Mouse (Mus musculus): ENCODE data around the gene Ccdc185. TPM values are rescaled to one million over a fixed set of nuclear protein-coding genes. Genes with fewer than 3 reads are reported as not detected.

The Ccdc185 gene
- total and polyA plus RNA-seq, 2 experiments from 2014 or later = not detected

DNA sequence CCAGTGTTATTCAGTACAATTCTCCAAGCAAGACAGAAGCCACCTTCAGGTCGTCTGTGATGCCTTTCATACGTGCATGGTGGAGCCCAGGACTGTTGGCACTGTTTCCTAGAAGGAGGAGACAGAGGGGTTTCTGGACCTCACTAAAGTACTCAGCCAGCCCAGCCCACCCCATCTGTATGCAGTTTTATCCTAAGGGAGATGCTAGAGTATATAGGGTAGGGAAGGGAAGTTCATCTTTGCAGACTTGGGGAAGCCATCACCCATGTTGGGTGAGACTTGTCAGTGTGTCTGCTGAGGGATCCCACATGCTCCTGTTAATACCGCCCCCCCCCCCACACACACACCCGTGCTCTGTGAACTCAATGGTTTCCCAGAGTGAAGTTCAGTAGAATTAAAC is 13.1 kb downstream of the Ccdc185 start:
- no peak for TF ChIP-seq CTCF (IDR thresholded peaks at IDR 0.05)
- Histone ChIP-seq H3K9me3 (ENCODE audit: low read length) (no peaks in the 10 kb centered on the region), H3K4me1 (ENCODE audit: insufficient read depth, low read length) (no peaks in the 10 kb centered on the region), H3K27me3 (ENCODE audit: insufficient read depth, low read length) (no peaks in the 10 kb centered on the region), H3K27ac (ENCODE audit: low read depth, low read length) (no peak overlapping the region), H3K9ac (replicated peaks; ENCODE audit: low read length, poor library complexity, severe bottlenecking) (no peak overlapping the region), H3K4me2 (ENCODE audit: low read depth, low read length, poor library complexity, severe bottlenecking) (no peak overlapping the region), H3K36me3 (ENCODE audit: insufficient read depth, low read length) (no peaks in the 10 kb centered on the region), H3K4me3 (ENCODE audit: low read depth, low read length) (no peak overlapping the region)
- ATAC-seq (ENCODE audit: low FRiP score) = no peak
- DNase-seq (ENCODE audit: low spot score) = no peak
- WGBS = 64% methylated on average over 4 of the region's 4 CpGs

DNA sequence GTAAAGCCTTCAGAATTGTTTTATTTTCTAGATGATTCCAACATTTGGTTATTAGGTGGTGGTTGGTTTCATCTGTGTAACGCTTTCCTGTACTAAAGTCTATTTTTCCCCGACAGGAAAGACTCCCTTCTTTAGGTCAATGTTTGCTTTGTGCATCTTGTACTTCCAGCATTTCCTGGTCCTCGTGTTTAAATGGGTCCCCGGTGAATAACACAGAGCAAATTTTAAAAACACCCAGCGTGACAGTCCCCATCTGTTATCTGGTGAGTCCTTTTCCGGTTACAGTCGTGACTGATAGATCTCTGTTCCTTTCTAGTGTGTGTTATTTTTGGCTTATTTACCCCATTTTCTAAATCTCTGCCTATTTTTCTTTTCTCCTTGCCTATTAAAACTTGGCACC is 16.3 kb downstream of the Ccdc185 start:
- H3K9me3 ChIP-seq (ENCODE audit: low read length) = no peaks in the 10 kb centered on the region
- 62% methylated on average over 7 of the region's 7 CpGs for WGBS
- no peak overlapping the region for H3K9ac ChIP-seq (replicated peaks; ENCODE audit: low read length, poor library complexity, severe bottlenecking)
- no peak overlapping the region for H3K4me2 ChIP-seq (ENCODE audit: low read depth, low read length, poor library complexity, severe bottlenecking)
- no peaks in the 10 kb centered on the region for H3K4me1 ChIP-seq (ENCODE audit: insufficient read depth, low read length)
- no peak for TF ChIP-seq CTCF (IDR thresholded peaks at IDR 0.05)
- ATAC-seq (ENCODE audit: low FRiP score) (no peak), DNase-seq (ENCODE audit: low spot score) (no peak)
- H3K27ac ChIP-seq (ENCODE audit: low read depth, low read length) = no peak overlapping the region
- H3K4me3 ChIP-seq (ENCODE audit: low read depth, low read length) = no peak overlapping the region
- H3K27me3 ChIP-seq (ENCODE audit: insufficient read depth, low read length) = no peaks in the 10 kb centered on the region
- no peaks in the 10 kb centered on the region for H3K36me3 ChIP-seq (ENCODE audit: insufficient read depth, low read length)

DNA sequence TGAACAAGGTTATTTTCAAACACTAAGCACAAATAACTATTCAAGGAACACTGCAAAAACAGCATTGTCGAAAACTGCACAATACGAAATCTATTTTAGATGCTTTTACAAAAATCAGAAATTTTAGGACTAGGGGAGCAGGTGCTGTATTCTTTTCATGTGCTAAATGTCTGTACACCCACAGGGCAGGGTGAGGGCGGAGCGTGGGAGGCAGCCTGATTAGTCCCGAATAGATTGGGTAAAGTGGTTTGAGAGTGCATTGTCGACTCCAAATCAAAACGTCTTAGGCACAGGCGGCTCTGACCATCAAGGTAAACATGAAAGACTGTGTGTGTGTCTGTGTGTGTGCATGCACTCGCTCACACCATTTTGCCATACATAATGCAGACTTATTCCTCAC is 20.0 kb downstream of the Ccdc185 start:
- ATAC-seq (ENCODE audit: low FRiP score) = no peak

DNA sequence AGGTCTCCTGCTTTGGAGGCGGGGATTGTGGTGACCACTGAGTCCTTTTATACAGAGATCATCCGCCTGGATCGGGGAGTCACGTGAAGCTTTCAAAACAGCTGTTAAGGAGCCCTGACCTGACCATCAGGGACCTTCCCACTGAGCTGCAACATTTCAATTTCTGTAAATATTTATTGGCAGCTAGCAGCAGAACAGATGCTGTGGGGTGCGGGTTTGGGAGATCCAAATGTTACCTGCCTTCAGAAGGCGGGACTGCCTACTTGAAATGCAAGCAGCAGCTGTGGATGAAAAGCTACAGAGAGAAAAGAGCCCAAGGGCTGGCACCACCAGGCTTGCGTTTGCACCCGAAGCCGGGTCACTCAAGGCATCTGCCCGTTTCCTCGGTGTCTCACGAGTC is 21.4 kb downstream of the Ccdc185 start:
- ATAC-seq (ENCODE audit: low FRiP score) = no peak
- WGBS = 44% methylated on average over 12 of the region's 12 CpGs
- H3K9me3 ChIP-seq (ENCODE audit: low read length) = no peaks in the 10 kb centered on the region
- TF ChIP-seq CTCF (IDR thresholded peaks at IDR 0.05) = no peak
- peak; percentile 12 for DNase-seq (ENCODE audit: low spot score)
- no peak overlapping the region for H3K9ac ChIP-seq (replicated peaks; ENCODE audit: low read length, poor library complexity, severe bottlenecking)
- no peak overlapping the region for H3K4me3 ChIP-seq (ENCODE audit: low read depth, low read length)
- no peak overlapping the region for H3K27ac ChIP-seq (ENCODE audit: low read depth, low read length)
- no peaks in the 10 kb centered on the region for H3K27me3 ChIP-seq (ENCODE audit: insufficient read depth, low read length)
- H3K4me2 ChIP-seq (ENCODE audit: low read depth, low read length, poor library complexity, severe bottlenecking) = no peak overlapping the region
- no peaks in the 10 kb centered on the region for H3K4me1 ChIP-seq (ENCODE audit: insufficient read depth, low read length)
- no peaks in the 10 kb centered on the region for H3K36me3 ChIP-seq (ENCODE audit: insufficient read depth, low read length)

More for the DNA sequence above, 20.0 kb downstream of the Ccdc185 start:
- H3K9ac ChIP-seq (replicated peaks; ENCODE audit: low read length, poor library complexity, severe bottlenecking) = no peak overlapping the region
- 72% methylated on average over 9 of the region's 9 CpGs for WGBS
- no peaks in the 10 kb centered on the region for H3K9me3 ChIP-seq (ENCODE audit: low read length)
- TF ChIP-seq CTCF (IDR thresholded peaks at IDR 0.05) = no peak
- H3K4me2 ChIP-seq (ENCODE audit: low read depth, low read length, poor library complexity, severe bottlenecking) = no peak overlapping the region
- H3K27me3 ChIP-seq (ENCODE audit: insufficient read depth, low read length) = no peaks in the 10 kb centered on the region
- H3K4me1 ChIP-seq (ENCODE audit: insufficient read depth, low read length) = no peaks in the 10 kb centered on the region
- no peak overlapping the region for H3K4me3 ChIP-seq (ENCODE audit: low read depth, low read length)
- DNase-seq (ENCODE audit: low spot score) = no peak
- no peak overlapping the region for H3K27ac ChIP-seq (ENCODE audit: low read depth, low read length)
- H3K36me3 ChIP-seq (ENCODE audit: insufficient read depth, low read length) = no peaks in the 10 kb centered on the region

DNA sequence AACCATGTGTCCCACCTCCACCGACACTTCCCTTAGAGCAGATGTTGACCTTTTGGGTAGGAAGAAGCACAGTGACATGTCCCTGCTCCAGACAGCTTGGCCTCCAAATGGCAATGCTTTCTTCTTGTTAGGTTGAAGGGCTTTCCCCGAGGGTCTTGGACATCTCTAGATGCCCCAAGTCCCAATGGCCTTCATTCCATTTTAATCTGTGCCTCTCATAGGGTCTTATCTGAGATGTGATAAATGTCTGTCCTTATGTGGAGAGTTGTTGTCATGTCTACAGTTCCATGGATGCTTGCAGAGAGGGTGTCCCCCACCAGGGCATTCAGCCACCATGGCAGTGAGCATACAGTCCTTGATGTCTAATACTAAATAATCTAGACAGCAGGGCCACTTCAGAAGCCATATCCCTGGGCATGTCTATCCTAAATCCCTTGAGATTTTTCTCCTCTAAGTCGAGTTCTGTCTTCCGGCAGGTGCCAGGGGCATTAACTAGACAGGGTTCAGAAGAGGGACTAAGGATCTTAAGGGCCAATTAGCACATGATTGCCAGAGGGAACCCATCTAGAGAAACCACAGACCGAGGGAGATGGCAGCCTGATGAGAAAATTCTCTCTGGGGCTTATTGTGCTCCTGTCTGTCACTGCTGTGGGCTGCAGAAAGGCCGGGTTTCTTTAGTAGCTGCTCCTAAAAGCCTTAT is 34.6 kb downstream of the Ccdc185 start:
- Histone ChIP-seq H3K9me3 (ENCODE audit: low read length) (no peaks in the 10 kb centered on the region), H3K36me3 (ENCODE audit: insufficient read depth, low read length) (no peaks in the 10 kb centered on the region), H3K27ac (ENCODE audit: low read depth, low read length) (no peak overlapping the region), H3K4me1 (ENCODE audit: insufficient read depth, low read length) (peaks cover 4% of the 10 kb centered on the region; the same call in 1 of the 2 replicates), H3K27me3 (ENCODE audit: insufficient read depth, low read length) (no peaks in the 10 kb centered on the region), H3K9ac (replicated peaks; ENCODE audit: low read length, poor library complexity, severe bottlenecking) (no peak overlapping the region), H3K4me3 (ENCODE audit: low read depth, low read length) (no peak overlapping the region), H3K4me2 (ENCODE audit: low read depth, low read length, poor library complexity, severe bottlenecking) (no peak overlapping the region)
- ATAC-seq (ENCODE audit: low FRiP score) = no peak
- WGBS = 53% methylated on average over 6 of the region's 6 CpGs
- TF ChIP-seq CTCF (IDR thresholded peaks at IDR 0.05) = no peak
- DNase-seq (ENCODE audit: low spot score) = no peak

DNA sequence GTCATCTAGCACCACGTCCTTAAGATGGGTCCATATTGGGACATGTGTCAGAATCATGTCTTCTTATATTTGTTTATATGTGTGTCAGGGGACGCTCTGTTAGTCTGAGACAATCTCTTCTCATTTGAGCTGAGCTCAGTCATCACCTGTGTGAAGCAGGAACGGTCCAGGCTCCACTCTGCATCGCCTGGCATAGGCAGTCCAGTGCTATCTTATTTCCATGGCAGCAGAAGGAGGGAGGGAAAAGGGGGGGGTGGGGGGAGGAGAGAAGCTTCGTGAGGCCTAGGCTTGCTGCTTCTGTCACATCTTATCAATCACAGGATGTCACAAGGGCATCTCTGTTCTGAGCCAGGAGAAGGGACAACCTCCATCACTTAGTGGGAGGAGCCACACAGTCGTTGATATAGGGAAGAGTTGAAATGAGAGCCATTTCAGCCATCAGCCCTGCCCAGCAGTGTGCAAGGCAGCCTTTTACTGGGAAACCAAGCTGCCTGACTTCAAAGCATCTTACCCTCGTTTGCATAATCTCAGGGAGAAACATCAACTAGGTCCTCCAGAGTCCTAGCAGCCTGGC is 37.5 kb downstream of the Ccdc185 start:
- TF ChIP-seq CTCF (IDR thresholded peaks at IDR 0.05) = no peak
- peak; percentile 72 for ATAC-seq (ENCODE audit: low FRiP score)
- H3K27ac ChIP-seq (ENCODE audit: low read depth, low read length) = no peak overlapping the region

More for the DNA sequence above, 37.5 kb downstream of the Ccdc185 start:
- peak; percentile 36 for DNase-seq (ENCODE audit: low spot score)
- H3K4me3 ChIP-seq (ENCODE audit: low read depth, low read length) = no peak overlapping the region
- H3K27me3 ChIP-seq (ENCODE audit: insufficient read depth, low read length) = no peaks in the 10 kb centered on the region
- no peaks in the 10 kb centered on the region for H3K9me3 ChIP-seq (ENCODE audit: low read length)
- H3K9ac ChIP-seq (replicated peaks; ENCODE audit: low read length, poor library complexity, severe bottlenecking) = no peak overlapping the region
- 25% methylated on average over 7 of the region's 7 CpGs for WGBS
- no peaks in the 10 kb centered on the region for H3K36me3 ChIP-seq (ENCODE audit: insufficient read depth, low read length)
- no peak overlapping the region for H3K4me2 ChIP-seq (ENCODE audit: low read depth, low read length, poor library complexity, severe bottlenecking)
- H3K4me1 ChIP-seq (ENCODE audit: insufficient read depth, low read length) = peaks cover 4% of the 10 kb centered on the region; the same call in 1 of the 2 replicates

Data from midbrain, postnatal 0 days (tissue).